Mouse (Mus musculus): ENCODE results near the gene Wfdc6a.

GRCm38 (mm10) chr2:164562391-164563188 is 22.7 kb downstream of the Wfdc6a start, which contains the start of gene Wfdc2:
- TF ChIP-seq FLI1 (IDR thresholded peaks at IDR 0.05; ENCODE audit: low read length) (no peak), GATA1 (IDR thresholded peaks at IDR 0.05; ENCODE audit: borderline replicate concordance, low read length) (no peak)
